Mouse (Mus musculus) MEL (cell line): Measurements from ENCODE around the gene Pstpip1. TPM values are rescaled to one million over a fixed set of nuclear protein-coding genes. Genes with fewer than 3 reads are reported as not detected.

ENCODE experiments used
- DNase-seq: peaks from one replicate; pipeline ENCODE4 v3.0.0; 2011; ENCODE audit warnings: low read depth, low spot score
- H3K27ac ChIP-seq: 2 replicates; pipeline ENCODE4 v1.5.1; 2012; ENCODE audit warnings: low read depth, mild to moderate bottlenecking, control low read depth, low read length, moderate library complexity; ENCODE audit not compliant: control insufficient read depth
- H3K27me3 ChIP-seq, 2 experiments: fragments of 150-350 bp in 1 of 2; sonication (generic) in 1 of 2; 2 replicates each; pipeline ENCODE4 v1.6.1; 2012; ENCODE audit warnings: low read length in 2 of 2, mild to moderate bottlenecking in 2 of 2, improper control_type of control experiment in 1 of 2, moderate library complexity in 1 of 2; ENCODE audit not compliant: insufficient read depth in 2 of 2, control insufficient read depth in 1 of 2
- H3K36me3 ChIP-seq, 2 experiments: 2 replicates each; pipeline ENCODE4 v1.6.1; 2012 to 2014; ENCODE audit warnings: low read length in 2 of 2, improper control_type of control experiment in 1 of 2, inconsistent platforms in 1 of 2, mild to moderate bottlenecking in 1 of 2; ENCODE audit not compliant: insufficient read depth in 2 of 2, control insufficient read depth in 1 of 2
- H3K4me1 ChIP-seq, 2 experiments: fragments of 150-350 bp in 1 of 2; sonication (generic) in 1 of 2; 2 replicates each; pipeline ENCODE4 v1.6.1; 2012; ENCODE audit warnings: low read length in 2 of 2, improper control_type of control experiment in 1 of 2, mild to moderate bottlenecking in 1 of 2; ENCODE audit not compliant: insufficient read depth in 2 of 2, control insufficient read depth in 1 of 2
- H3K4me3 ChIP-seq, 2 experiments: fragments of 150-350 bp in 1 of 2; sonication (generic) in 1 of 2; 2 replicates each; pipeline ENCODE4 v1.5.1; 2012; ENCODE audit warnings: low read depth in 2 of 2, low read length in 2 of 2, mild to moderate bottlenecking in 2 of 2, moderate library complexity in 2 of 2, control low read depth in 1 of 2, improper control_type of control experiment in 1 of 2; ENCODE audit not compliant: control insufficient read depth in 1 of 2, insufficient read depth in 1 of 2
- H3K79me2 ChIP-seq: 2 replicates; pipeline ENCODE4 v1.6.1; 2012; ENCODE audit warnings: mild to moderate bottlenecking, low read length, moderate library complexity; ENCODE audit not compliant: control insufficient read depth, poor library complexity, insufficient read depth
- H3K9ac ChIP-seq: 2 replicates; pipeline ENCODE4 v1.6.1; 2012; ENCODE audit warnings: low read depth, mild to moderate bottlenecking, control low read depth, low read length, moderate library complexity; ENCODE audit not compliant: control insufficient read depth, poor library complexity, severe bottlenecking
- H3K9me3 ChIP-seq: fragments of 150-350 bp; sonication (generic); replicated peaks from 2 replicates; pipeline ENCODE4 v1.6.1; 2012; ENCODE audit warnings: mild to moderate bottlenecking, low read length, improper control_type of control experiment, moderate library complexity; ENCODE audit not compliant: insufficient read depth
- CHD1 ChIP-seq: IDR thresholded peaks from 2 replicates; pipeline ENCODE4 v1.6.1; 2012; ENCODE audit warnings: low read depth, mild to moderate bottlenecking, inconsistent platforms, low read length, improper control_type of control experiment
- CHD2 ChIP-seq: IDR thresholded peaks from 2 replicates; pipeline ENCODE4 v1.6.1; 2011; ENCODE audit warnings: low read length, improper control_type of control experiment
- CTCF ChIP-seq, 3 experiments: IDR thresholded peaks in 2 of 3; conservative IDR thresholded peaks in 1 of 3; 2 replicates each; pipeline ENCODE4 v1.5.1; 2011 to 2012; ENCODE audit warnings: low read length in 3 of 3, low read depth in 2 of 3, mild to moderate bottlenecking in 2 of 3, improper control_type of control experiment in 1 of 3, inconsistent platforms in 1 of 3, mixed read lengths in 1 of 3, moderate library complexity in 1 of 3; ENCODE audit not compliant: control insufficient read depth in 1 of 3, insufficient read depth in 1 of 3, poor library complexity in 1 of 3, severe bottlenecking in 1 of 3
- E2F4 ChIP-seq: IDR thresholded peaks from 2 replicates; pipeline ENCODE4 v1.6.1; 2011; ENCODE audit warnings: low read depth, low read length, improper control_type of control experiment, borderline replicate concordance
- ELF1 ChIP-seq: IDR thresholded peaks from 2 replicates; pipeline ENCODE4 v1.6.1; 2014; ENCODE audit warnings: low read depth, mild to moderate bottlenecking, inconsistent platforms, low read length, improper control_type of control experiment, moderate library complexity
- EP300 ChIP-seq, 2 experiments: IDR thresholded peaks; 2 replicates each; pipeline ENCODE4 v1.6.1; 2011; ENCODE audit warnings: improper control_type of control experiment in 2 of 2, low read length in 2 of 2, low read depth in 1 of 2, mild to moderate bottlenecking in 1 of 2
- GATA1 ChIP-seq: IDR thresholded peaks from 2 replicates; pipeline ENCODE4 v1.6.1; 2011; ENCODE audit warnings: low read depth, low read length, improper control_type of control experiment
- JUND ChIP-seq: IDR thresholded peaks from 2 replicates; pipeline ENCODE4 v1.6.1; 2011; ENCODE audit warnings: low read depth, mild to moderate bottlenecking, improper control_type of control experiment, low read length
- MAFK ChIP-seq: IDR thresholded peaks from 2 replicates; pipeline ENCODE4 v1.6.1; 2011; ENCODE audit warnings: low read depth, mild to moderate bottlenecking, low read length, improper control_type of control experiment, borderline replicate concordance
- MAX ChIP-seq: IDR thresholded peaks from 2 replicates; pipeline ENCODE4 v1.6.1; 2011; ENCODE audit warnings: low read length, improper control_type of control experiment
- MAZ ChIP-seq: IDR thresholded peaks from 2 replicates; pipeline ENCODE4 v1.6.1; 2012; ENCODE audit warnings: low read depth, mild to moderate bottlenecking, inconsistent platforms, low read length, improper control_type of control experiment
- MXI1 ChIP-seq: IDR thresholded peaks from 2 replicates; pipeline ENCODE4 v1.6.1; 2011; ENCODE audit warnings: mild to moderate bottlenecking, low read depth, low read length, improper control_type of control experiment
- NELFE ChIP-seq: IDR thresholded peaks from 2 replicates; pipeline ENCODE4 v1.6.1; 2011; ENCODE audit warnings: low read depth, low read length, improper control_type of control experiment
- NRF1 ChIP-seq: IDR thresholded peaks from 2 replicates; pipeline ENCODE4 v1.6.1; 2014; ENCODE audit warnings: low read depth, mild to moderate bottlenecking, inconsistent platforms, low read length, improper control_type of control experiment, moderate library complexity; ENCODE audit not compliant: poor library complexity, insufficient read depth, severe bottlenecking
- POLR2A ChIP-seq, 2 experiments: IDR thresholded peaks; 2 replicates each; pipeline ENCODE4 v1.6.1; 2011 to 2012; ENCODE audit warnings: low read length in 2 of 2, mild to moderate bottlenecking in 2 of 2, control low read depth in 1 of 2, improper control_type of control experiment in 1 of 2, low read depth in 1 of 2, moderate library complexity in 1 of 2; ENCODE audit not compliant: control insufficient read depth in 1 of 2, insufficient read depth in 1 of 2, poor library complexity in 1 of 2
- POLR2AphosphoS2 ChIP-seq: IDR thresholded peaks from 2 replicates; pipeline ENCODE4 v1.6.1; 2011; ENCODE audit warnings: low read length, improper control_type of control experiment
- RAD21 ChIP-seq: IDR thresholded peaks from 2 replicates; pipeline ENCODE4 v1.6.1; 2011; ENCODE audit warnings: mild to moderate bottlenecking, low read depth, low read length, improper control_type of control experiment
- RCOR1 ChIP-seq: IDR thresholded peaks from 2 replicates; pipeline ENCODE4 v1.6.1; 2012; ENCODE audit warnings: low read depth, mild to moderate bottlenecking, inconsistent platforms, low read length, improper control_type of control experiment
- SIN3A ChIP-seq: IDR thresholded peaks from 2 replicates; pipeline ENCODE4 v1.6.1; 2012; ENCODE audit warnings: low read length, improper control_type of control experiment, inconsistent platforms
- SMC3 ChIP-seq: IDR thresholded peaks from 2 replicates; pipeline ENCODE4 v1.6.1; 2011; ENCODE audit warnings: low read depth, low read length, improper control_type of control experiment
- TAL1 ChIP-seq: IDR thresholded peaks from 2 replicates; pipeline ENCODE4 v1.6.1; 2012; ENCODE audit warnings: mild to moderate bottlenecking, inconsistent platforms, low read length, moderate library complexity, mixed read lengths
- TCF12 ChIP-seq: IDR thresholded peaks from 2 replicates; pipeline ENCODE4 v1.6.1; 2014; ENCODE audit warnings: low read depth, mild to moderate bottlenecking, inconsistent platforms, low read length, improper control_type of control experiment, moderate library complexity
- UBTF ChIP-seq: IDR thresholded peaks from 2 replicates; pipeline ENCODE4 v1.6.1; 2012; ENCODE audit warnings: low read depth, mild to moderate bottlenecking, inconsistent platforms, low read length, improper control_type of control experiment, moderate library complexity, borderline replicate concordance; ENCODE audit not compliant: insufficient read depth
- USF1 ChIP-seq: IDR thresholded peaks from 2 replicates; pipeline ENCODE4 v1.6.1; 2014; ENCODE audit warnings: low read depth, mild to moderate bottlenecking, inconsistent platforms, low read length, improper control_type of control experiment, moderate library complexity
- USF2 ChIP-seq, 2 experiments: IDR thresholded peaks; 2 replicates each; pipeline ENCODE4 v1.6.1; 2011 to 2012; ENCODE audit warnings: improper control_type of control experiment in 2 of 2, low read length in 2 of 2, borderline replicate concordance in 1 of 2, inconsistent platforms in 1 of 2, low read depth in 1 of 2, mild to moderate bottlenecking in 1 of 2; ENCODE audit not compliant: insufficient read depth in 1 of 2
- ZC3H11A ChIP-seq: IDR thresholded peaks from 2 replicates; pipeline ENCODE4 v1.6.1; 2012; ENCODE audit warnings: low read depth, mild to moderate bottlenecking, inconsistent platforms, low read length, improper control_type of control experiment
- ZKSCAN1 ChIP-seq: IDR thresholded peaks from 2 replicates; pipeline ENCODE4 v1.6.1; 2012; ENCODE audit warnings: low read depth, mild to moderate bottlenecking, inconsistent platforms, low read length, improper control_type of control experiment, moderate library complexity
- polyA plus RNA-seq, 2 experiments: library from polyadenylated mRNA; stranded (reverse) in 1 of 2; unstranded in 1 of 2; fragments of >175 nt in 1 of 2; fragments of >200 nt in 1 of 2; gene quantifications; 2 replicates each; pipeline versions ENCODE4 v1.2.1 to v1.2.4; 2012; ENCODE audit warnings: low replicate concordance in 2 of 2, low read depth in 1 of 2; ENCODE audit not compliant: insufficient read length in 2 of 2, insufficient read depth in 1 of 2, missing spikeins in 1 of 2
- total RNA-seq: library from RNA; depleted of rRNA; stranded (reverse); fragments of 300-350 nt; gene quantifications from 2 replicates; pipeline ENCODE4 v1.2.3, GENCODE M21; 2012

The Pstpip1 gene
- total and polyA plus RNA-seq, 3 experiments = 0.04 to 0.22 TPM; not detected in 1

GRCm38 (mm10) chr9:56086524-56086923, 3.2 kb upstream of the Pstpip1 start:
- Histone ChIP-seq H3K27me3 (no peaks in the 10 kb centered on the region), H3K4me3 (no peak overlapping the region), H3K4me1 (no peaks in the 10 kb centered on the region), H3K27ac (no peak overlapping the region), H3K9me3 (no peaks in the 10 kb centered on the region), H3K9ac (no peak overlapping the region), H3K79me2 (no peaks in the 10 kb centered on the region), H3K36me3 (no peaks in the 10 kb centered on the region)
- DNase-seq = no peak
- TF ChIP-seq TCF12 = no peak
- TF ChIP-seq MAX = no peak
- no peak for TF ChIP-seq RAD21
- TF ChIP-seq POLR2A (IDR thresholded peaks at IDR 0.05; ENCODE audit: control insufficient read depth in 1 of 2, insufficient read depth in 1 of 2, low read depth in 1 of 2, low read length in 2 of 2, poor library complexity in 1 of 2) = no peak
- TF ChIP-seq USF2 (IDR thresholded peaks at IDR 0.05; ENCODE audit: borderline replicate concordance in 1 of 2, insufficient read depth in 1 of 2, low read depth in 1 of 2, low read length in 2 of 2) = no peak
- TF ChIP-seq MAFK = no peak
- TF ChIP-seq ZC3H11A = no peak
- no peak for TF ChIP-seq ZKSCAN1
- TF ChIP-seq E2F4 = no peak
- no peak for TF ChIP-seq MAZ
- TF ChIP-seq CHD2 = no peak
- no peak for TF ChIP-seq CHD1
- no peak for TF ChIP-seq POLR2AphosphoS2
- no peak for TF ChIP-seq USF1
- no peak for TF ChIP-seq NRF1
- TF ChIP-seq UBTF = no peak
- no peak for TF ChIP-seq SMC3
- no peak for TF ChIP-seq ELF1
- TF ChIP-seq TAL1 = no peak

DNA sequence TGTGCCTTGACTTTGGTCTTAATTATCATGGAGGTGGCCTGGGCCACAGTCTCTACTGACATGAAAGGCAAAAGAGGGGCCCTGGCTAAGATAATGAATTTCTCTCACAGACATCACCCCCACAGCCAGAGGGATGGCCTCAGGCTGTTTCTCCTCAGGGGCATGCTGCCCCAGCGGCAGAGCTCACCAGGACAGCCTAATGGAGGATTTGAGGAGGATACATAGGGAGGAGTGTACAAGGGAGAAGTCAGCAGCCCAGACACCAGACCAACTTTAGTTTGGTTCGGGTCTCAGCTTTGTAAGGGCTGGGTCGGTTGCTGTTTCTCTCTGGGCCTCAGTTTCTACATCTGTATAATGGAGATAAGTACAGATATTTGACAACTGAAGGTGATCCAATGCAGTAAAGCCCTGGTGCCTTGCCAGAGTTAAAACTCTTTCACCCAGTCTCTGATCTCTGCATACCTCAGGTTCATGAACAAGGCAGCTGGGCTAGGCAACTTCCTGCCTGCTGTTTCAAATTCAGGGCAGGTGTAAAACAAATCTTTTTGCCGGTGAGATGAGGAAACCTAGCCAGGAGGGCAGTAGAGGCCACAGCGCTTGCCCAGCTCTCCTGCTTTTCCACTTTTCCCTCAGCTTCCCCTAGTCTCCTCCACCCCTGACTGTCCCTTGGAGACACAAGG, 924 bp downstream of the Pstpip1 start:
- Histone ChIP-seq H3K9ac (no peak overlapping the region), H3K4me3 (no peak overlapping the region)
- no peak for TF ChIP-seq NRF1
- no peak for TF ChIP-seq ZC3H11A
- TF ChIP-seq MXI1 = no peak
- no peak for TF ChIP-seq GATA1
- no peak for TF ChIP-seq NELFE
- no peak for TF ChIP-seq POLR2AphosphoS2
- no peak for TF ChIP-seq E2F4
- TF ChIP-seq SIN3A = no peak
- no peak for TF ChIP-seq CTCF (IDR thresholded peaks at IDR 0.05 in 2 of 3, conservative IDR thresholded peaks at IDR 0.05 in 1 of 3; ENCODE audit: control insufficient read depth in 1 of 3, insufficient read depth in 1 of 3, low read depth in 2 of 3, low read length in 3 of 3, poor library complexity in 1 of 3, severe bottlenecking in 1 of 3)
- TF ChIP-seq USF2 (IDR thresholded peaks at IDR 0.05; ENCODE audit: borderline replicate concordance in 1 of 2, insufficient read depth in 1 of 2, low read depth in 1 of 2, low read length in 2 of 2) = no peak
- TF ChIP-seq MAZ = no peak
- no peak for TF ChIP-seq RCOR1
- no peak for TF ChIP-seq UBTF
- no peak for TF ChIP-seq JUND
- TF ChIP-seq USF1 = no peak
- TF ChIP-seq MAX = no peak
- TF ChIP-seq CHD2 = no peak
- TF ChIP-seq ELF1 = no peak
- TF ChIP-seq EP300 (IDR thresholded peaks at IDR 0.05; ENCODE audit: low read depth in 1 of 2, low read length in 2 of 2) = no peak
- TF ChIP-seq, all 39 proteins: peak for 0
- no peak for DNase-seq
- Histone ChIP-seq H3K79me2 (no peaks in the 10 kb centered on the region), H3K9me3 (no peaks in the 10 kb centered on the region), H3K36me3 (no peaks in the 10 kb centered on the region), H3K4me1 (no peaks in the 10 kb centered on the region), H3K27ac (no peak overlapping the region), H3K27me3 (no peaks in the 10 kb centered on the region)
